Mouse (Mus musculus): ENCODE measurements around the gene Ndufa12. TPM values are rescaled to one million over a fixed set of nuclear protein-coding genes. Genes with fewer than 3 reads are reported as not detected.

Gene Ndufa12
- 339 and 361 TPM in 2 replicates for polyA plus RNA-seq (2015; fragmentation: Nextera tagmentation; extraction: Ambion mirVana)

- WGBS, result 0% methylated on average over 46 of the region's 46 CpGs
- Histone ChIP-seq H3K9ac (peak within 1 kb of the TSS; percentile 84), H3K27ac (peak within 1 kb of the TSS; percentile 87), H3K36me3 (peaks cover 43% of the 10 kb centered on the region), H3K4me3 (peak within 1 kb of the TSS; percentile 82), H3K4me1 (replicated peaks) (peaks cover 28% of the 10 kb centered on the region), H3K4me2 (peak within 1 kb of the TSS; percentile 91), H3K9me3 (no peaks in the 10 kb centered on the region), H3K27me3 (no peaks in the 10 kb centered on the region)
- ATAC-seq (ENCODE audit: low FRiP score), result peak; percentile 97
Observed at GRCm38 (mm10) chr10:94198482-94199405, at the start of gene Ndufa12. Ndufa12 (plus strand) TSS chr10:94198720.

GRCm38 (mm10) chr10:94151488-94151887, 47.0 kb upstream of the Ndufa12 start:
- Histone ChIP-seq H3K9me3 (no peaks in the 10 kb centered on the region), H3K9ac (0 out of 2 replicates have a peak overlapping the region, but pooled peaks have one; percentile 8), H3K36me3 (no peaks in the 10 kb centered on the region), H3K27me3 (no peaks in the 10 kb centered on the region), H3K4me1 (replicated peaks) (peaks cover 27% of the 10 kb centered on the region), H3K4me3 (no peak overlapping the region), H3K27ac (0 out of 2 replicates have a peak overlapping the region, but pooled peaks have one; percentile 23), H3K4me2 (no peak overlapping the region)
- ATAC-seq (ENCODE audit: low FRiP score), result no peak
- WGBS, result 82% methylated on average over 4 of the region's 4 CpGs

DNA sequence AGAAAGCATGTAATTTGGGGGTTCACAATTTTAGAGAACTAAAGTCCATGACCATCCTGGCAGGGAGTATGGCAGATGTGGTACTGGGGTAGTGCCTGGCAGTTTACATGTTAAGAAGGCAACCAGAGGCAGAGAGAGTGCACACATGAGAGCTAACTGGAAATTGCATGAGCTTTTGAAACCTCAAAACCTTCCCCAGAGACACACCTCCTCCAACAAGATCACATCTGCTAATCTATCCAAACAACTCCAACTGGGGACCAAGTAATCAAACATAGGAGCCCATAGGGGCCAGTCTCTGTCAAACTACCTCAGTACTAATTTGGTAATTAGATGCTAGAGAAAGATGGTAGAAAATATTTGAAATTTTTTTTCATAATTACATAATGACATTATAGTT, 44.7 kb upstream of the Ndufa12 start:
- H3K36me3 ChIP-seq, result peaks cover 13% of the 10 kb centered on the region
- H3K4me1 ChIP-seq (replicated peaks), result peaks cover 21% of the 10 kb centered on the region
- H3K9ac ChIP-seq, result no peak overlapping the region
- H3K4me2 ChIP-seq, result no peak overlapping the region
- H3K27me3 ChIP-seq, result no peaks in the 10 kb centered on the region
- H3K4me3 ChIP-seq, result no peak overlapping the region
- no peak for ATAC-seq (ENCODE audit: low FRiP score)
- no peaks in the 10 kb centered on the region for H3K9me3 ChIP-seq
- no peak overlapping the region for H3K27ac ChIP-seq

GRCm38 (mm10) chr10:94158962-94159361, 39.6 kb upstream of the Ndufa12 start:
- Histone ChIP-seq H3K27me3 (no peaks in the 10 kb centered on the region), H3K4me3 (no peak overlapping the region), H3K36me3 (peaks cover 47% of the 10 kb centered on the region), H3K27ac (no peak overlapping the region), H3K4me2 (no peak overlapping the region), H3K9me3 (no peaks in the 10 kb centered on the region), H3K9ac (no peak overlapping the region), H3K4me1 (replicated peaks) (no peaks in the 10 kb centered on the region)
- WGBS, result 90% methylated on average over 6 of the region's 6 CpGs
- no peak for ATAC-seq (ENCODE audit: low FRiP score)

- Histone ChIP-seq H3K4me3 (no peak overlapping the region), H3K4me2 (no peak overlapping the region), H3K36me3 (peaks cover 51% of the 10 kb centered on the region), H3K27me3 (peaks cover 4% of the 10 kb centered on the region; the same call in 1 of the 2 replicates), H3K9ac (no peak overlapping the region), H3K9me3 (no peaks in the 10 kb centered on the region), H3K4me1 (replicated peaks) (no peaks in the 10 kb centered on the region), H3K27ac (no peak overlapping the region)
- WGBS, result 89% methylated on average over 4 of the region's 4 CpGs
- no peak for ATAC-seq (ENCODE audit: low FRiP score)
Observed at GRCm38 (mm10) chr10:94159406-94159805, 39.1 kb upstream of the Ndufa12 start.

- Histone ChIP-seq H3K9ac (no peak overlapping the region), H3K4me3 (no peak overlapping the region), H3K4me1 (replicated peaks) (no peaks in the 10 kb centered on the region), H3K4me2 (no peak overlapping the region), H3K9me3 (no peaks in the 10 kb centered on the region), H3K27me3 (peaks cover 6% of the 10 kb centered on the region; the same call in 1 of the 2 replicates), H3K36me3 (peaks cover 62% of the 10 kb centered on the region), H3K27ac (no peak overlapping the region)
- no peak for ATAC-seq (ENCODE audit: low FRiP score)
- 96% methylated on average over 5 of the region's 5 CpGs for WGBS
Observed at GRCm38 (mm10) chr10:94161051-94161765, 37.3 kb upstream of the Ndufa12 start.

- WGBS, result 95% methylated on average over 7 of the region's 7 CpGs
- Histone ChIP-seq H3K27me3 (peaks cover 6% of the 10 kb centered on the region; the same call in 1 of the 2 replicates), H3K27ac (no peak overlapping the region), H3K4me1 (replicated peaks) (peaks cover 4% of the 10 kb centered on the region), H3K4me3 (no peak overlapping the region), H3K4me2 (no peak overlapping the region), H3K36me3 (peaks cover 67% of the 10 kb centered on the region), H3K9ac (no peak overlapping the region), H3K9me3 (no peaks in the 10 kb centered on the region)
- ATAC-seq (ENCODE audit: low FRiP score), result no peak
Observed at GRCm38 (mm10) chr10:94162031-94162430, 36.5 kb upstream of the Ndufa12 start.

DNA sequence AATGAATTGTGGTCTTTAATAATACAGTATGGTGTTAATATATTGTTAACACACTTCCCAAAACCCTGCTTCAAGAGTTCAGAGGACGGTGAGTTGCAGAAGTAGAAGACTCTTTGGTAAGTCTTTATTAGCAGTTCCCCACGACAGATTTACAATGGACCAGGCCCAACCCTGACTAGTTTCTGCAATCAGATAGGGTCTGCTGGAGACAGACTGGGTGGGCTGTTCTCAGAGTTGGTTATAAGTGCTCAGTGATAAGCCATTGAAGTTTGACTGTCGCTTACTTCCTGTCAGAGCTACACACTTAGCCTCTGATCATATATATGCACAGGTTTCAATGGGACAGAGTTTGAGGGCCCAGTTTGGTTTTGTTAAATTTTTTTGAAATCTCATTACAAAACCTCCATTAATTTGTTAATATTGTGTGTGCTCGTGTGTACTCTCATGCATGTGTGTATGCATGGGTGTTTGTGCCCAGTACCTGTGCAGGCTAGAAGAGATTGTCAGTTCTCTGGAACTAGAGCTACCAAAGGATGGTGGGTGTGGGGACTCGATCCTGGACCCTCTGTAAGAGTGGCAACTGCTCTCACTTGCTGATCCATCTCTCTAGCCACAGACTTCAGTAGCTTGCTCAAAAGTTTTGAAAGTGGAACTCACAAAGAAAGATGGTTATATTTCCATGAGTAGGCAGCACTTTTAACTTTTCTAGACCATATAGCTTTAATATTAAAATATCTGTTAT, 34.2 kb upstream of the Ndufa12 start:
- Histone ChIP-seq H3K4me2 (no peak overlapping the region), H3K9me3 (no peaks in the 10 kb centered on the region), H3K9ac (no peak overlapping the region), H3K36me3 (peaks cover 71% of the 10 kb centered on the region), H3K27ac (no peak overlapping the region), H3K27me3 (peaks cover 6% of the 10 kb centered on the region; the same call in 1 of the 2 replicates), H3K4me1 (replicated peaks) (peaks cover 11% of the 10 kb centered on the region), H3K4me3 (no peak overlapping the region)
- no peak for ATAC-seq (ENCODE audit: low FRiP score)
- WGBS, result 89% methylated on average over 5 of the region's 5 CpGs

GRCm38 (mm10) chr10:94165426-94165825, 33.1 kb upstream of the Ndufa12 start:
- H3K9me3 ChIP-seq, result no peaks in the 10 kb centered on the region
- WGBS, result 92% methylated on average over 16 of the region's 16 CpGs
- peaks cover 9% of the 10 kb centered on the region; the same call in 1 of the 2 replicates for H3K27me3 ChIP-seq
- no peak overlapping the region for H3K4me2 ChIP-seq
- H3K36me3 ChIP-seq, result peaks cover 72% of the 10 kb centered on the region
- no peak for ATAC-seq (ENCODE audit: low FRiP score)
- H3K27ac ChIP-seq, result no peak overlapping the region
- peaks cover 11% of the 10 kb centered on the region for H3K4me1 ChIP-seq (replicated peaks)
- H3K4me3 ChIP-seq, result no peak overlapping the region
- H3K9ac ChIP-seq, result no peak overlapping the region

- Histone ChIP-seq H3K4me1 (replicated peaks) (peaks cover 20% of the 10 kb centered on the region), H3K9ac (no peak overlapping the region), H3K27me3 (peaks cover 9% of the 10 kb centered on the region; the same call in 1 of the 2 replicates), H3K36me3 (peaks cover 76% of the 10 kb centered on the region), H3K4me3 (no peak overlapping the region), H3K9me3 (no peaks in the 10 kb centered on the region), H3K4me2 (no peak overlapping the region), H3K27ac (no peak overlapping the region; the same call in 1 of the 2 replicates)
- no peak for ATAC-seq (ENCODE audit: low FRiP score)
- 45% methylated on average over 11 of the region's 11 CpGs for WGBS
Observed at GRCm38 (mm10) chr10:94167051-94167750, 31.3 kb upstream of the Ndufa12 start.

- no peak overlapping the region for H3K4me3 ChIP-seq
- peaks cover 77% of the 10 kb centered on the region for H3K36me3 ChIP-seq
- H3K4me1 ChIP-seq (replicated peaks), result peaks cover 31% of the 10 kb centered on the region
- 35% methylated on average over 12 of the region's 12 CpGs for WGBS
- H3K9ac ChIP-seq, result no peak overlapping the region; the same call in 1 of the 2 replicates
- H3K4me2 ChIP-seq, result 0 out of 2 replicates have a peak overlapping the region, but pooled peaks have one; percentile 21
- H3K27me3 ChIP-seq, result 0 out of 2 replicates have a peak, but pooled peaks cover 3% of the 10 kb centered on the region
- no peaks in the 10 kb centered on the region for H3K9me3 ChIP-seq
- H3K27ac ChIP-seq, result peak overlapping the region; percentile 37
- no peak for ATAC-seq (ENCODE audit: low FRiP score)
Observed at GRCm38 (mm10) chr10:94171440-94172130, 26.9 kb upstream of the Ndufa12 start.
